Mouse (Mus musculus): ENCODE results near the gene Setd6.

Gene Setd6

DNA sequence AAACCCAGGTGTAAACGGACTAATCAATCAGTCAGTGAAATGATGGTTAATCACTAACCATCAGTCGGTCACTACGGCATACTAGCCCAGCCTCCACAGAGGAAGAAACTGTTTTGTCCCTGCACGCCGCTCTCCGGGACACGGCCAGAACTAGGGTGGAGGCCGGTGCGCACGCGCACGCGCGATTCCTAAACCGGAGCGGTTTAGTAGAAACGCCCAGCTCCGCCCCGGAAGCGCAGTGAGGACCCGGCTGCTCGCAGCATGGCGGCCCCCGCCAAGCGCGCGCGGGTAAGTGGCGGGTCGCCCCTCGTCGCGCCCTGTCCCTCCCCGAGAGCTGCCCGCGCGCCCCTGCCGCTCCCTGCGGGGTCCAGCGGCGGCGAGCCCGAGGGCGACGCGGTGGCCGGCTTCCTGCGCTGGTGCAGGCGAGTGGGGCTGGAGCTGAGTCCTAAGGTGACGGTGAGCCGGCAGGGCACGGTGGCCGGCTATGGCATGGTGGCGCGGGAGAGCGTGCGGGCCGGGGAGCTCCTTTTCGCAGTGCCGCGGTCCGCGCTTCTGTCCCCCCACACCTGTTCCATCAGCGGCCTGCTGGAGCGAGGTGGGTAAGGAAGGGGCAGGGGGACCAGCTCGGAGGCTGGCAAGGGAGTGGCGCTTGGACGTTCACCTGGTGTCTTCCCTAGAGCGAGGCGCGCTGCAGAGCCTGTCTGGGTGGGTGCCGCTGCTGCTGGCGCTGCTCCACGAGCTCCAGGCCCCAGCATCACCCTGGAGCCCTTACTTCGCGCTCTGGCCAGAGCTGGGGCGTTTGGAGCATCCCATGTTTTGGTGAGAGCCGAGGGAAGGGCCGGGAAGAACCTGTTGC is at the start of gene Setd6:
Gene Setd6 (plus strand): TSS at position 206 of the 856 bp plus-strand sequence.
- DNase-seq, result peak; percentile 90

DNA sequence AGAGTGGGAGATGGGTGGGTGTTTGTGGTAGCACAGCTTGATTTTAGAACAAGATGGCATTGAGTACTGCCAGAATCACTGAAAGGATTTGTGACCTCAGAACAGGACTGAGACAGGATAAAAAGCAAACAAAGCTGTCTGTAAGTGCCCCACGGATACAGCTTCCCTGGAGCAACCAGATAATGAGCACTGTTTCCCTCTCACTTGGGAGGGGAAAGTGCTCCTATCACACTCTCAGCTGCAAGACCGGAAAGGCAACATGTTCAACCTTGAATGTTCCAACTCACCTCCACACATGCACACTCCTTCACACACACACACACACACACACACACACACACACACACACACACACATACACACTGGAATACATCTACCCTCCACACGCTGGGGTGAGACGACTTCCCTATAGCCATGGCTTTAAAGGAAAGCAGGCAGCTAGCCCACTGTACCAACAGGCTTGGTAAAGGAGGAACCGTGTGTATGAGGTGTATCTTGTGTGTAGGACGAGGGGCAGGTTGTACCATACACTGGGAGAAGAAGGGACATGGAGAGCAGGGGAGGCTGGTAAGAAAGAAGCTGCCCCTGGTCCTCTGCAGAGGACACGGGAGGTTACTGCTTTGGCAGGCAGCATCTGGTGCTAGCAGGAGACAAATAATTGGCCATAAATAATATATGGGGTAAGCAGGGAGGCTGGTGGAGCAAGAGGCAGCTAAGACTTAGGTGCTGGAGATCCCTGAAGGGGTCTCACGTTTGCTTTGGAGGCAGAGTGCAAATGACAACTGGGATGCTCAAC is 47.3 kb upstream of the Setd6 start:
- no peak for DNase-seq

- no peak for DNase-seq
Measured at GRCm38 (mm10) chr8:95669967-95670366, 45.7 kb upstream of the Setd6 start.

DNA sequence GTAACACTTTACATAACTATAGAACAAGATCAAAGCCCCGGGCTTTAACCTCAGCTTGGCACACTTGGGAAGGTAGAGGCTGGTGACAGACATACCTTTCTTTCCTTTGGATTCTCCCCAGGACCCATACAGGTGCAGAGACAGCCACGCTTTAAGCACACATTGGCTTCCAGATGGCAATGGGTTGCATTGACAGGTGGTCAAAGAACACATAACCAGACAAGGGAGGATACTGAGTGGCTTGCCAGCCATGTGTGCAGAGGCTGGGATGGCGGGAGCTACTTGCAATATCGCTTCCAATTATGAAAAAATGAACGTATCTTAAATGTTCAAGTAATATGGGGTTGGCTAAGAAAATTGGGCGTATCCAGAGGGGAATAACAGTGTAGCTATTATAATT is 43.8 kb upstream of the Setd6 start:
- no peak for DNase-seq

DNA sequence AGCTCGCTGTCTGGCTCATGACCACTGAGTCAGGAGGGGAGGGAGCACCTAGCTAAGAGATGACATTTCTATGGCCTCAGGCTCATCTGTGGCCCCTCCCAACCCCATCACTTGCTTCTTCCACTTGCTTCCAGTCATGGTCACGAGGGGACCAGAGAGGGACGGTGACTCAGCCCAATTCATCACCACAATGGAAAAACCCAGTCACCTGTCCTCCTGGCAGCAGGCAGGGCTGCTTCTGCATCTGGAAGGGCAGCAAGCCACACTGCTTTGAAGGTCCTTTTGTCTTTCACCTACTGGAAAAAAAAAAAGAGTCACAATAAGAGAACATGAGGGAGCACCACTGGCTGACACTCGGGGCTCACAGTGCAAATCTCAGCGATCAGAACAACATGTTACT is 42.9 kb upstream of the Setd6 start:
- no peak for DNase-seq

DNA sequence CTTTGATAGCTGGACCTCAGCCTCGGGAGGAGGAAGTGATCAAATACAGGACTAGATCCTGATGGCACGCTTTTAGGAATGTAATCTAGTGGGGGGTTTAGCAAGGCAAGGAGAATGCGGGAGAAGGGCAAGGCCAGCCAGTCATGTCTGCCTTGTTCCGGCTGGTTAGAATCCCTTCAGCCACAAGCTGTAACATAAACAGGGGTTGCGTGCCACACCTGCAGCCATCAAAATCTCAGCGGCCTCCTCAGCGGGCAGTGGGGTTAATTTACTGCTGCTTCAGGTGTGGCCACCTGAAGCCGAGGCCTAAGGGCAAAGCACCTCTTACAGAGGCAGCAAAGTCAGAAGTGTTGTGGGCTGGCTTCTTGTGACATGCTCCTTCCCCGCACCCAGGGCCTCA is 39.0 kb upstream of the Setd6 start, which contains the start of gene Ndrg4:
Gene Ndrg4 (plus strand): TSS at position 350 of the 400 bp plus-strand sequence.
- DNase-seq, result no peak

DNA sequence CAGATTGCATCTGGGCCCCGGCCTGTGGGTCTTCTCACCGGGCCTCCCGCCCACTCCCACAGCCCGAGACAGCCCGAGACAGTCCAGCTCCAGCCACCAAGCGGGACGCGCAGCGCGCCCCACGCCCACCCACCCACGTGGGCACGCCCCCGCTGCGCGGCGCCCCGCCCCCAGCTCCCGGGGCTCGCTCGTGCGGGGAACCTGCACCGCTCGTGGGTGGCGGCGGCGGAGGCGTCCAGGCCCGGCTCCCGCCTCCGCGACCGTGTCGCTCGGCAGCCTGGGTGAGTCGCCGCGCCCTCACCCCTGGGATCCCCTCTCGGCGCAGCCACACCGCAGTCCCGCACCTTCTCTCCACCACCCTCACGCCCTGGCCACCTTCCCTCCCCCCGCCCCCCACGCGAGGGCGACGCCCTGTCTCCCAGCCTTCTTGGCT is 38.1 kb upstream of the Setd6 start:
- DNase-seq, result no peak

GRCm38 (mm10) chr8:95678024-95678611 is 37.6 kb upstream of the Setd6 start:
- DNase-seq, result peak; percentile 11

GRCm38 (mm10) chr8:95688073-95688672 is 27.5 kb upstream of the Setd6 start:
- no peak for DNase-seq

DNA sequence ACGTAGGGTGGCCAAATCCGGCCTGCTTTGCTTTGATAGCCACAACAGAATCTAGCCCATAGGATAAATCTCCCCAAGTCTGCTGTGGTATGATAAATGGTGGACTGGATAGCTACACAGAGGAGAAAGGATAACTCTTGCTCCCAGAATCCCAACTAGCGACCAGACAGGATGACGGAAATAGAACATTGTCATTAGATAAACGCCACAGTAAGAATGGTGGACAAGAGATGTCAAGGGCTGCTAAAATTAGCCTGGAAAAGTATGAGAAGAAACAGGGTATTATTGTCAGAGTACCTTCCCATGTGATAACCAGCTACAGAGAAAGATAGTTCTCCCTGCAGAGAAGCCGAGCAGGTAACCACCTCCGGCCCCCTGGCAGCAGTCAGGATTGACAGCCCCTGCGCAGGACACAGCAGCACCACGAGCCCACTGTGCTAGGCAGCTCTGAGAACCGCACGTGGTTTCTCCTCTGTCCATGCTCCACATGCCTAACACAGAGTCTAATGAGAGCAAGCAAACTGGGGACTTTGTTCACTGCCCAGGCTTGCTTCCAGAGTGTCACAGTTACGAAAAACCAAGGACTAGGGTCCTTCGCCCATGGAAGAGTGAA is 24.6 kb upstream of the Setd6 start:
- DNase-seq, result no peak

DNA sequence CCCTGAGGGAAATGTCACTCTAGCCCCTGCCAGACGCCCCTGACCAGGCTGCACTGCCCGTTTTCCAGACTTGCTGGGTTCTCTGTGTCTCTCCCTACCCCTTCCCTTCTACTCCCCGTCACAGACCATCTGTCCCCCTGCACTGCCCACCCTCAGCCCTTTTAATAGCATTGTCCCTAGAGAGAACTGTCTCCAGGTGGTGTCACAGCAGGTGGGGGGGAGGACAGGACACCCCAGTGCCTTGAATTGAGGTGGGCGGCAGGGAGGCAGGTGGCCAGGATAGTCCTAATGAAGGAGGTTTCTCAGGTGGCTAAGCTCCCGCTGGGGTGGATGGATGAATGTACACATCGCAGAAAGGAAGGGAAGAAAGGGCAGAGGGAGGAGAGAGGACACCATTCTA is 21.1 kb upstream of the Setd6 start:
- no peak for DNase-seq

DNA sequence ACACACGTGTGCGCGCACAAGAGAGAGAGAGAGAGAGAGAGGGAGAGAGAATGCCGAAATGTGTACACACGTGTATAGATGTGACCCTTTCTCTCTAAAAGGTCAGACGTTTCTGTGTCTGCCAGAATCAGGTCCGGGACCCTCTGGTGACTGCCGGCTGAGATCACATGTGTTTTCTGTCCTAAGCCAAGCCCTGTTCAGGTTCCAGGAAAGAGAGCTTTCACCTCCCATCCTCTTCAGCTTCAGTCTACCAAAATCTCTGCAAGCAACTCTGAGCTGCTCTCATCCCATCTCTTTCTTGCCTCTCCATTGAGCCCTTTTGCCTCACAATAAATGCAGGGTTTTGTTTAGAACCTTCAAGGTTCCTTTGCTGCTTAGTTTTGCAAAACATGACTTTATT is 19.0 kb upstream of the Setd6 start:
- DNase-seq, result no peak

DNA sequence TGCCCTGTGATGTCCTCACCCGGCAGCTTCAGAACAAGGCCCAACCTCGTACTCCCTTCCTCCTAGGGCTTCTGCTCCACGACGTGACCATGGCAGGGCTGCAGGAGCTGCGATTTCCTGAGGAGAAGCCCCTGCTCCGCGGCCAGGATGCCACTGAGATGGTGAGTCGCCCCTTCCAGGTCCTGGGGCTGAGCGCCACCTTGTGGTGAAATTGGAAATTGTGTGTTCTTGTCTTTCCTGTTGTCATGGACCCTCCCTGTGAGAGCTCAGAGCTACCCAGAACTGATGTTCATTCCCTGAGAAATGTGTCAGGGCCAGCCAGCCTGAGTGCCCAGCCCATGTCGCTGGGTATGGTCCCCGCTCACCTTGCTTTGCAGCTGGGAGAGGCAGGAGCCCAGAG is 18.6 kb upstream of the Setd6 start:
- DNase-seq, result peak; percentile 75

GRCm38 (mm10) chr8:95698179-95698578 is 17.5 kb upstream of the Setd6 start:
- DNase-seq, result no peak

DNA sequence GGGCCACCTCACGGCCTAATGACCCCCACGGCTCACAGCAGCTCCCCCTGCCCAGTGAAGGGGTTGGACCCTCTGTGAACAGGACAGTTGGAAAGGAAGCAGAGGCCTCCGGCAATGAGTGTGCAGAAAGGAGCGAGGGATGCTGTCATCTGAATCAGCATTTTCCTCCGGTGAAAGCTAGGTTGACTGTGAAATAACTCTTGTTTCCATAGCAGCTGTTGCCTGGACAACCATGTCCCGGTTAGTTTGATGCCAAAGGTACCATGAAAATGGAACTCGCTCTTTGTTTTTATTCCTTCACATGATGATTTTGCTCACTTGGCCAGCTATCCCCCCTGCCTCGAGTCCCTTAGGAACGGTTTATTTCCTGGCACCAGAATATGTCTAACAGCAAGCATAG is 15.4 kb upstream of the Setd6 start:
- no peak for DNase-seq

DNA sequence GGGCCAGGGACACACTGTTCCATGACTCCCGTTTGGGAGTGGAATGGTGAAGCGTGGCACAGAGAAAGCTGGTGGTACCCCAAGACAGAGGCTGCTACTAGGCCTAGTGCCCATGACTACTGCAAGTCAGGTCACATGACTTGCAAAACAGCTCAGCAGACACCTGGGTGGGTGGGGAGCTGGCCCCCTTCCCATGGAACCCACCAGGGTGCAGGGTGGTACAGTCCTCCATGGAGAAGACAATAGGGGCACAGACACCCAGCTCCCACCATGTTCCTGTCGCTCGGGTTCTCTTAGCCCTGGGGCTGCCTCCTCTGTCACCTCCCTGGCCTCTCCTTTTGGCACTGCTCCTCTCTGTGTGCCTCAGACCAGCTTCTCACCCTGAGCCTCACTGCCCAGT is 13.9 kb upstream of the Setd6 start:
- no peak for DNase-seq

DNA sequence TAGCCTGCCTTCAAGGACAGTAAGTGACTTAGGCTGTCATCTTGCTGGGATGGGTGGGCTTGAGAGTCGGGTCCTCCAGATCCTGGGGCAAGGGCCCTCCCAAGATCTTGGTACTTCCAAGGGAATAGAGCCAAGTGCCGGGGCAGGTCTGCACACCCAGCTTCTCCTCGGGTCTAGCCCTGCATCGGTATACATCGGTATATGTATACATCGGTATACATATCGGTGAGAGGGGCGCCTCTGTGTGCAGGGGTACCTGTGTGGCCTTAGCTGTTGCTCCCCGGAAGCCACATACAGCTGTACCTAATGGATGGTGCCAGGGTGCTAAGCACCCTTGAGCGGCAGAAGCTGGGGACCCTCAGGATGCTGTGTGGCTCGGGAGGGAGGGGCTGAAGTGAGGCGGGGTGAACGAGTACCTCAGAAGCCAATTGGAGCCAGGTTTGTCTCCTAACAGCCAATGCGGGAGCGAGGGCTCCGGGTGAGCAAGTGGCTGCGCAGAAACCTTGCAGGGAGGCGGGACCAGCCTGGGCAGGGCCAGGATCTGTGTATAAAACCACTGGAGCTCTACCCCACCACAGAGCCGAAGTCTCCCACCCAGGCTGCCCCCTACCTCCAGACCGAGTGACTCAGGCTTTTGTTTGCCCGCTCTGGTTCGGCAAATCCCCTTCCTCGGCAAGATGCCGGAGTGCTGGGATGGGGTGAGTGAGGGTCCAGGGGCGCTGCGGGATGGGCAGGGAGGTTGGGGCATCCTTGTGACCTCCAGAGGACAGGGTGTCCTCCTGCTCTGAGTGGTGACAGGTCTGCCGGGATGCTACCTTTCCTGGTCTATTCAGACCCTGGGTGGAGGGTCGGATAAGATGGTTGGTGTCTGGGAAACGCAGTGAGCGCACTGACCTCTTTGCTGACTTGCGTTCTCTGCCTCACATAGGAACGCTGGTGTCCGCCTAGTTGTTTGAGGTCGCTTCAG is 12.9 kb upstream of the Setd6 start:
- peak; percentile 44 for DNase-seq

GRCm38 (mm10) chr8:95703461-95704260 is 12.0 kb upstream of the Setd6 start:
- no peak for DNase-seq

DNA sequence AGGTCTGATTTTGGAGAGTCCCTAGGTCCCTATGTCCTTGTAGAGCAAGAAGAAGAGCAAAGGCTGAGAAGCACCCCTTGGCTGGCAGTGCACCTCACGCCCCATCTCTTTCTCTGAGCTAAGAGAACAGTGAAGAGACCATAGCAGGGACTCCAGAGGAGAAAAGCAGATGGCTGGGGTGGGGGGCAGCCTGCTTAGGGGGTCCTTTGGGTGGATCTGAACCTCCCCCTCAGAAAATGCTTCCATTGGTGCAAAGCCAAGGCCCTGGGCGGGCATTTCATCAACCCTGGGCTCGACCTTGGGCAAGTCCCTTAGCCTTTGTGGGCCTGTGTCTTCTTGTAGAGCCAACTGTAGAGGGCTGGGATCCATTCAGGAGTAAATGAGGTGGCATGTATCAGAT is 11.1 kb upstream of the Setd6 start:
- no peak for DNase-seq

- peak; percentile 47 for DNase-seq
Measured at GRCm38 (mm10) chr8:95709579-95709978, 6.1 kb upstream of the Setd6 start.

- no peak for DNase-seq
Measured at GRCm38 (mm10) chr8:95711029-95711428, 4.7 kb upstream of the Setd6 start.

Measured in kidney, adult 18-20 months (tissue).